Mouse (Mus musculus) midbrain, embryonic 10.5 days (tissue): Measurements from ENCODE around the gene Adgrb2. TPM values are rescaled to one million over a fixed set of nuclear protein-coding genes. Genes with fewer than 3 reads are reported as not detected.

Experiments used
- DNase-seq: peaks from one replicate; pipeline ENCODE4 v3.0.0-alpha.2; 2017; ENCODE audit warnings: low spot score
- H3K27ac ChIP-seq: fragments of 300-500 bp; sonication (generic); replicated peaks from 2 replicates; pipeline ENCODE4 v1.5.1; 2016; ENCODE audit warnings: mild to moderate bottlenecking
- H3K27me3 ChIP-seq: fragments of 300-500 bp; sonication (generic); 2 replicates; pipeline ENCODE4 v1.6.1; 2016; ENCODE audit warnings: low read depth, mild to moderate bottlenecking; ENCODE audit not compliant: poor library complexity, severe bottlenecking
- H3K36me3 ChIP-seq: fragments of 300-500 bp; sonication (generic); 2 replicates; pipeline ENCODE4 v1.6.1; 2016; ENCODE audit warnings: mild to moderate bottlenecking, moderate library complexity
- H3K4me1 ChIP-seq: fragments of 300-500 bp; sonication (generic); 2 replicates; pipeline ENCODE4 v1.6.1; 2016
- H3K4me3 ChIP-seq: fragments of 300-500 bp; sonication (generic); 2 replicates; pipeline ENCODE4 v1.5.1; 2016; ENCODE audit warnings: mild to moderate bottlenecking, moderate library complexity
- H3K9me3 ChIP-seq: fragments of 300-500 bp; sonication (generic); replicated peaks from 2 replicates; pipeline ENCODE4 v1.6.1; 2016; ENCODE audit warnings: mild to moderate bottlenecking
- WGBS: fragments of 180-500 bp; shearing (Covaris S2); methylation state at CpG from one replicate; pipeline ENCODE4 v1.1.7; 2016; 5-methylcytosine and 5-hydroxymethylcytosine counted together
- polyA plus RNA-seq: library from polyadenylated mRNA; unstranded; fragments of >200 nt; fragmentation: Nextera tagmentation; extraction: Ambion mirVana; gene quantifications from 2 replicates; pipeline ENCODE4 v1.2.1, GENCODE M21; 2016

The Adgrb2 gene
- 1.6 and 2.0 TPM in 2 replicates for polyA plus RNA-seq

DNA sequence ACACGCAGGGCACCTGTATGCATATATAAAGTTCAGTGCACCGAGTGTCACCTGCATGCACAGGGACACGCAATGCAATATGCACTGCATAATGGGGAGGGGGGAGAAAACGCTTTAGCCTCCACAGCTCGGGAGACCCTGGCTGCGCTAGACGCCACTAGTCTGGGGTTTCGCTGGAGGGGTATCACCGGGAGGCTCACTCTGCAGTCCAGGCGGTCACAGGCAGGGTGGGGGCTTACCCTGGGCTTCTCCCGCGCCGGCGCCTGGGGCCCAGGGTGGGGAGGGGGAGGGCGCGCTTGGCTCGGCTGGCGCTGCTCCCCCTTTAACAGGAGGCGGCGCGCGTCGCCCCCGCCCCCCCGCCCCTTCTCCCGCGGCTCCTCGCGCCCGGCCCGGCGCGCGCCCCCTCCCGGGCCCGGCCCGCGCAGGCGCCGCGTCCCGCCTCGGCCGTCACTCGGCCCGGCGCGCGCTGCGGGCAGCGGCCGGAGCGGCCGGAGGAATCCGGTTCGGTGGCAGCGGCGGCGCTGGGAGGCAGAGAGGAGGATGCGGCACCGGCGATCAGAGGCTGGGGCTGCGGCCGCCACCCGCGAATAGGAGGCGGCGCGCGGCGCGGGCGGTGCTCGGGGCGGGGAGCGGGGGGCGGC lies at the start of gene Adgrb2:
Gene Adgrb2 (plus strand): TSS at position 450 of the 641 bp plus-strand sequence.
- under 1% methylated on average over 66 of the region's 77 CpGs for WGBS
- Histone ChIP-seq H3K27me3 (peaks cover 96% of the 10 kb centered on the region), H3K9me3 (no peaks in the 10 kb centered on the region), H3K4me1 (peaks cover 84% of the 10 kb centered on the region), H3K27ac (peak within 1 kb of the TSS; percentile 83), H3K4me3 (peak within 1 kb of the TSS; percentile 76), H3K36me3 (no peaks in the 10 kb centered on the region)
- DNase-seq, result peak; percentile 38

DNA sequence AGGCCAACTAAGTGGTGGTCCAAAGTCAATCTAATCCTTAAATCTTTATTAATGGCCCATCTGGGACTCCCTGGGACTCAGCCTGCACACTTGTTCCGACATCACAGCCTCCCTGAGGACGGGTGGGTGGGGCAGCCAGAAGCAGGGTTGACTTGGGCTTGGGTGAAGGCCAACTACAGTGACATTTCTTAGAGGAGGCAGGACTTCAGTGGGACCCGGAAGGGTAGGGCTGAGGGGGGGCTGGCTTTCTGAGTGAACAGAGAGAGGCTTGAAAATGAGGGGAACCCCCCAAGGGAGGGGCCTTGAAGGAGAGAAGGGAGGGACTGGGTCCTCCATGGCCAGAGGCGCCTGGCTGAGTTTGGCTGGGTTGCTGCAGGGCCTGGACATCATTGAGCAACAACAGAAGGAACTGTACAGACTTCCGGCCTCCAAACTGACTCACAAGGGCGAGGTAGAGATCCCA lies 33.3 kb upstream of the Adgrb2 start:
- Histone ChIP-seq H3K27me3 (peaks cover 6% of the 10 kb centered on the region), H3K4me1 (no peaks in the 10 kb centered on the region), H3K36me3 (no peaks in the 10 kb centered on the region), H3K27ac (no peak overlapping the region), H3K9me3 (no peaks in the 10 kb centered on the region), H3K4me3 (no peak overlapping the region)
- 81% methylated on average over 6 of the region's 6 CpGs for WGBS
- no peak for DNase-seq

DNA sequence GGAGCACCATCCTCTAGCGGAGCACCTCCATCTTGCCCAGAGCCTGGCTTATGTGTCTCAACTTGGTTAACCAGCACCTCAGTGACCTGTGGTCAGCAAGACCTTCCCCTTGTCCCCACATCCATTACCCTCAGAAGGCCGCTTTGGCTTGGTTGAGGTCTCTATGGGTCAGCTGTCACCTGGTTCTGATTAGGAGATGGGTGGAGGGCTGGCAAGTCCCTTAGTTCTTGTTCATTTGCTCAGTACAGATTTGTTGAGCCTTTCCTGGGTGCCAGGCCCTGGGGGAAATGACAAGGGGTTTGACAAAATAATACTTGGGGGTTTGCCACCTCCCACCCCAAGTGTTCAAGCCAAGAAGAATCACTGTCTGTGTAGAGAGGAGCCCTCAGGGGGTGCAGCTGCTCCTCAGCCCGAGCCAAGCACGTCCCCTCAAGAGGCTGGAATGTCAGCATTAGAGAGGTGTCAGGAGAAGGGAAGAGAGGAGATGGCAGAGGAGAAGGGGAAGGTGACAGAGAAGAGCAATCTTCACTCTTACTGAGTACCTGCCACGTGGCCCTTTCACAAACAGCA lies 32.3 kb upstream of the Adgrb2 start:
- Histone ChIP-seq H3K27me3 (peaks cover 10% of the 10 kb centered on the region), H3K4me3 (no peak overlapping the region), H3K27ac (no peak overlapping the region), H3K36me3 (no peaks in the 10 kb centered on the region), H3K9me3 (no peaks in the 10 kb centered on the region), H3K4me1 (no peaks in the 10 kb centered on the region)
- 68% methylated on average over 5 of the region's 5 CpGs for WGBS
- DNase-seq, result no peak

DNA sequence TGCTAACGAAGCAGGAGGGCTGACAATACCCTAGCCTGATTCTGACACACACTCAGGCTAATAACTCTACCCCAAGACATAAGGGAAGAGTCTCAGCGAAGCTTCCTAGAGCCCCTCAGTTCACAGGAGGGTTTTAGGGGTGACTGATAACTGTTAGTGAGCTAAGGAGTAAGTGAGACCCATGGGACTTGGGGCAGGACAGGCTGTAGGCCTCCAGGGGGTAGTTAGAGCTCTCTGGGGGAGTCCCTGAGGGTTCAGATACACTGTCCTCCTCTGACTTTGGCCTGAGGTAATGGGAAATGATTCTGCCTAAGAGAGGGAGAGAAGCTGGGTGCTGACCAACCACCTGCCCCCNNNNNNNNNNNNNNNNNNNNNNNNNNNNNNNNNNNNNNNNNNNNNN lies 30.1 kb upstream of the Adgrb2 start:
- H3K36me3 ChIP-seq, result no peaks in the 10 kb centered on the region
- no peaks in the 10 kb centered on the region for H3K9me3 ChIP-seq
- no peak overlapping the region for H3K27ac ChIP-seq
- peaks cover 5% of the 10 kb centered on the region for H3K4me1 ChIP-seq
- 55% methylated on average over 2 of the region's 2 CpGs for WGBS
- H3K27me3 ChIP-seq, result peaks cover 24% of the 10 kb centered on the region
- no peak for DNase-seq
- no peak overlapping the region for H3K4me3 ChIP-seq

DNA sequence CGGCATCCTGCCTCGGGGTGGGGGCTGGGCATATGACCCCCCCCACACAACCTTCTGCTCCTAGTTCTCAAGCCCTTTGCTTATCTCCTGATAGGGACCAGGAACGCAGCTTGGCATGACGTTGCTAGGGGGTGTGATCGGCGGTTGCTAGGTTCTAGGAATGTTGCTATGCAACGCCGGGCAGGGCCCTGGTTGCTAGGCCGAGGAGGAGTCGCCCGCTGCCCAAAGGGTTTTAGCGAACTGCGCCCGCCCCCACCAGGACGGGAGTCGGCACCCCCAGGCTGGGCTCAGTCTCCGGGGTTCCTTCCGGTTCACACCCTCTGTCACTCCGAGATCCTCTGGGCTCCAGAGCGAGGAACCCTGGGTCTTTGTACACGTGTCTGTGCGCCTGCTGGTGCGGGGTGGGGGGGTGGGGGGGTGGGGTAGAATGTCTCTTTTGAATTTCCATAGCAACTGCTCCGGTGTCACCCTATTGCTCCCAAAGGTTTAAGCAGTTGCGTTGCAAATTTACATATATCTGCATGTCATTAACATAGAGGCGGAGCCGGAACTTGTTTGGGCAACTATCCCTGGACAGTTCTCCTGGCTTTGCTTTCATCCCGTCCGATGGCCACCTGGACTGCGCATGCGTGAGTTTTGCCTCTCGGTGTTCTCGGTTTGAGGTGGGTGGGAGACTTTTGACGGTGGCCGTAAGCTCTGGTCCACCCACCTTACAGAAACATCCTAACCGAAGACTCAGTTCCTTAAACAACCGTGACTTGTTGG lies 24.3 kb upstream of the Adgrb2 start:
- peak overlapping the region; percentile 79 for H3K27ac ChIP-seq
- H3K4me1 ChIP-seq, result peaks cover 35% of the 10 kb centered on the region
- peak overlapping the region; percentile 61 for H3K4me3 ChIP-seq
- WGBS, result under 1% methylated on average over 37 of the region's 37 CpGs
- DNase-seq, result peak; percentile 90
- H3K36me3 ChIP-seq, result no peaks in the 10 kb centered on the region
- no peaks in the 10 kb centered on the region for H3K9me3 ChIP-seq
- H3K27me3 ChIP-seq, result peaks cover 40% of the 10 kb centered on the region

DNA sequence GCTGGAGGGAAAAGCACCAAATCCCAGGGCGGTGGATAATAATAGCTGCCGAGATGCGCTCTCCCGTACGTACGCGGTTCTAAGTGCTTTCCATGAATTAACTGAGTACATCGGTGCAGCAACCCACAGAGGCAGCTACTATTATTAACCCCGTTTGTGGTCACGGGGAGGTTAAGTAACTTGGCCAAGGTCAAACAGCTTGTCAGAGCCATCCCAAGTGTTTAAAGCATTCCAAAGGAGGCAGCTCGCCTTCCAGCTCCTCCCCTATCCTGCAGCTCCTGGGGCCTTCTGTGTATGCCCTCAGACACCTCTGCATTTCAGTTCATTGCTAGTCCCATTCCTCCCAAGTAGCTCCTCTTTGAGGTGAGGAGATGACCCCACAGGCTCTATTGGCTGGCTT lies 19.4 kb upstream of the Adgrb2 start:
- peak overlapping the region; percentile 39; the same call in 1 of the 2 replicates for H3K27ac ChIP-seq
- H3K4me3 ChIP-seq, result no peak overlapping the region
- WGBS, result 76% methylated on average over 11 of the region's 11 CpGs
- no peak for DNase-seq
- H3K9me3 ChIP-seq, result no peaks in the 10 kb centered on the region
- H3K4me1 ChIP-seq, result peaks cover 60% of the 10 kb centered on the region
- H3K36me3 ChIP-seq, result no peaks in the 10 kb centered on the region
- H3K27me3 ChIP-seq, result peaks cover 32% of the 10 kb centered on the region

DNA sequence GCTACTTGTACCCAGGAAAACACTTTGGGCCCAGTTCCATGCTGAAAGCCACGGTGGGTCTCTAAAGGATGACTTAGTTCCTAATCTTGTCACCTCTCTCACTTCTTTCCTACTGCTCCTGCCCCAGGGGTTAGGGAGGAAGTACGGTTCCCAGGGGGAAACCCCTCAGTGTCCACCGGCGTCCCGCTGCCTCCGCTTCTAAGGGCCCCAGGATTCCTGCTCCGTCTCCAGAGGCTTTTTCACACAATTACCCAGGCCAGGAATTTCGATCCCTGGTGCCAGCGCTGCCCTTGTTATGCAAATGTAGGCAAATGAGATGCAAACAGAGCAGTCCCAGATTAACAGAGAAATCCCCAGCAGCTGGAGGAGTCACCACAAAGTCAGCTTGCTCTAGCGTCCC lies 18.5 kb upstream of the Adgrb2 start:
- H3K27ac ChIP-seq, result peak overlapping the region; percentile 39
- peaks cover 54% of the 10 kb centered on the region for H3K4me1 ChIP-seq
- DNase-seq, result peak; percentile 32

DNA sequence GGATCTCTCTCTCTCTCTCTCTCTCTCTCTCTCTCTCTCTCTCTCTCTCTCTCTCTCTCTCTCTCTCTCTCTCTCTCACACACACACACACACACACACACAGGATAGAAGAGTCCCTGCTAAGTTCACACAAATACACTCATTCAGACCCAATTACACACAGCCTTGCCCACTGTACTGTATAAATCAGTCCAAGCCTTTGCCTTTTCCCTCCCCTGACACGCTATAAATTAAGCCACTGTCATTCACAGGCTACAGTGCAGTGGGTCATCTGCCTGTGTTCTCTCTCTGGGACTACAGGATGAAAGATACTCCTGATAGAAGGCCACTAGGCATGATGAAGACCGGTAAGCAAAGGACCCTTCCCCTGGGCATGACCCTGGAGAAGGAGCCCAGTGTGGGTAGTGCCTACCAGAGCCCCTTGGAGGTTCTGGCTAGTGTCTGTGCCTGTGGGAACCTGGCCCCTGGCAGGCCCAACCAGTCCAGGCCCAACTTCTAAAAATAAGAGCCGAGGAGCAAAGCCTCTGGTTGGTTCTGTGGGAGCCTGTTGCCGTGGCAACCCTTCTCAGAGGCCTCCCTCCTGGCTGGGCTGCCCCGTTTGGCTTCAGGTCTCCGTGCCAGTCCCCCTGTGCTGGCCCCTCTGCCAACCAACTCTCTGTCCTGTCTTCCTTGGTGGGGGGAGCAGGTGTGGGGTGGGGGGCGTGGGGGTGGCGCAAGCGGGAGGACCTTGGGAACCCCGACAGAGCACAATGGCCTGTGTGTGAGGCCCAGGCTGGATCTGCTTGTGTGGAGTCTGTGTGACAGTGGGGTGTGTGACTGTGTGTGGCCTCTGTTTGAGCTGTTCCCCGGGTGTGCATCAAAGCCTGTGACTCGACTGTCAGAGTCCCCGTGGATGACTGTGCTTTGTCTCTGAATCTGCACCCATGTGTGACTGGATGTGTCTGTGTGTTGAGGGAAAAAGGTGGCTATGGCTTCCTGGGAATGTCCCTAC lies 17.4 kb upstream of the Adgrb2 start:
- Histone ChIP-seq H3K27me3 (peaks cover 29% of the 10 kb centered on the region), H3K27ac (peak overlapping the region; percentile 84), H3K4me3 (peak overlapping the region; percentile 33; the same call in 1 of the 2 replicates), H3K36me3 (no peaks in the 10 kb centered on the region), H3K4me1 (peaks cover 52% of the 10 kb centered on the region), H3K9me3 (no peaks in the 10 kb centered on the region)
- peak; percentile 76 for DNase-seq
- WGBS, result 36% methylated on average over 13 of the region's 13 CpGs

More for the DNA sequence above, 18.5 kb upstream of the Adgrb2 start:
- WGBS, result 12% methylated on average over 10 of the region's 10 CpGs
- Histone ChIP-seq H3K4me3 (peak overlapping the region; percentile 3; the same call in 1 of the 2 replicates), H3K27me3 (peaks cover 29% of the 10 kb centered on the region), H3K9me3 (no peaks in the 10 kb centered on the region), H3K36me3 (no peaks in the 10 kb centered on the region)

DNA sequence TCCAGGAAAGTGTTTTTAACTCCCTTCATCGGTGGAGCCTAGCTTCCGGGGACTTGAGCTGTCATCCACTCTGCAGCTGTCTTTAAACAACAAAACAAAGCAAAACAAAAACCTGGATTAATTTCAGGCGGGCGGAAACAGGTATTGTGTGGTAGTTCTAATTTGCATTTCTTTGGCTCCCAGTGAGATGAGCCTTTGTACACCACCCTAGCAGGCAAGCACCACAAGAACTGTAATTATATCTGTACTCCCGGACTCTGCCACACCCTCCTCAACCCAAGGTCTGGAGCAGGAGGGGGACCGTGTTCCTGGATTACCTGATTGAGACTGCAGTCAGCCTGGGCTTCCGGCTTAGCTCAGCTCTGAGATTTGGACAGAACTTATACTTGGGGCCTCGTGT lies 14.5 kb upstream of the Adgrb2 start:
- Histone ChIP-seq H3K27me3 (peaks cover 48% of the 10 kb centered on the region), H3K4me1 (peaks cover 58% of the 10 kb centered on the region), H3K36me3 (no peaks in the 10 kb centered on the region), H3K9me3 (no peaks in the 10 kb centered on the region), H3K27ac (no peak overlapping the region), H3K4me3 (no peak overlapping the region)
- 41% methylated on average over 8 of the region's 8 CpGs for WGBS
- DNase-seq, result no peak

DNA sequence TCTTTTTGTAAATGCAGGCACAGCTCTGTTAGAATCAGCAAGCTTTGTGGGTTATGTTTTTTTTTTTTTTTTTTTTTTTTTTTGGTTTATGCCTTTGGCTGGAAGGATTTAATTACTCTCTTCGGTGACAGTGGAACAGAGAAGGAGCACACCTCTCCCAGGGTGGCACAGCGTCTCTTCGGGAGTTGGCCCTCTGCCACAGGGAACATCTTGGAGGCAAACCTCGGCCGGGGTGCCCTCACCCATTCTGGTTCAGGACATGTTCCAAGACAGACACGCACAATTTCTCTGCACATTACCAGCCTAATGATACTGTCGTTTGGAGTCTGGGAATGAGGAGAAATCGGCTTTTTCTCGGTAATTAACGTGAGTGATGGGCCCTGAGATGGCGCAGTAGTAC lies 13.8 kb upstream of the Adgrb2 start:
- Histone ChIP-seq H3K9me3 (no peaks in the 10 kb centered on the region), H3K27me3 (peaks cover 49% of the 10 kb centered on the region), H3K4me1 (peaks cover 51% of the 10 kb centered on the region), H3K36me3 (no peaks in the 10 kb centered on the region), H3K4me3 (no peak overlapping the region), H3K27ac (no peak overlapping the region)
- no peak for DNase-seq
- 91% methylated on average over 11 of the region's 11 CpGs for WGBS

DNA sequence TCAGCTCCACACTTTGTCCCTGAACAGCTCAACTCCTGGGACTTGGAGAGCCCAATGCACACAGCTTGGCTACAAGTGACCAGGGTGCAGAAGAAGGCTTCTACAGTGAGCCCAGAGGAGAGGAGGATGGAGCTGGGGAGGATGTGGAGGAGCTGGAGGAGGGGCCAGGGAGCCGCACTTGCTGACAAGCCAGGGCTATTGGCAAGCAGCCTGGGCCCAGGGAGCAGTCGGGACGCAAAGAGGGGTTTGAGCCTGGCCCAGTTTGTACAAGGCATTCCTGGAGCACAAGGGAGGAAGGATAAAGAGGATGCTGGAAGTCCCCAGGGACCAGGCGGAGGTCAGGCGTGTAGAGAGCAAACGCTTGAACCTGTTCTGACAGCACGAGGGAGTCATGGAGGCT lies 12.7 kb upstream of the Adgrb2 start:
- Histone ChIP-seq H3K9me3 (no peaks in the 10 kb centered on the region), H3K27ac (no peak overlapping the region), H3K36me3 (no peaks in the 10 kb centered on the region), H3K27me3 (peaks cover 48% of the 10 kb centered on the region), H3K4me3 (no peak overlapping the region), H3K4me1 (peaks cover 39% of the 10 kb centered on the region)
- DNase-seq, result no peak
- 48% methylated on average over 7 of the region's 7 CpGs for WGBS

DNA sequence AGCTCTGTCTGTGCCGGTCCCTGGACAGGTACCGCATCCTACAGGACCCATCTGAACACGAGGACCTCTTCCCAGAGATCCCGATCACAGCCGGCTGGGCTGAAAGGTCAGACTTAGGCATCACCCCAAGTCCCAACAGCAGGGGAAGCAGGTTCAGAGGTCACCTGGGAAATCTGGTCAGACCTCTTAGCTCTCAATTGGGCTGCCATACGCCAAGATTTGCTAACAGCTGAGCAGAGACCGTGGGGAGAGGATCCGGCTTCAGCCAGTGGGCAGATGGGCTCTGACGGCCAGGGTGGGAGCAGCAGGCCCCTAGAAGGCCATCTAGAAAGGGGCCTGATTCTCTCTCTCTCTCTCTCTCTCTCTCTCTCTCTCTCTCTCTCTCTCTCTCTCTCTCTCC lies 10.4 kb upstream of the Adgrb2 start:
- H3K9me3 ChIP-seq, result no peaks in the 10 kb centered on the region
- H3K4me1 ChIP-seq, result peaks cover 38% of the 10 kb centered on the region
- H3K4me3 ChIP-seq, result no peak overlapping the region
- no peak overlapping the region for H3K27ac ChIP-seq
- no peaks in the 10 kb centered on the region for H3K36me3 ChIP-seq
- WGBS, result 72% methylated on average over 9 of the region's 9 CpGs
- H3K27me3 ChIP-seq, result peaks cover 49% of the 10 kb centered on the region
- DNase-seq, result no peak
